Comparison of ENCODE assay signal across 8 mouse cellular contexts in the genomic region with DNA sequence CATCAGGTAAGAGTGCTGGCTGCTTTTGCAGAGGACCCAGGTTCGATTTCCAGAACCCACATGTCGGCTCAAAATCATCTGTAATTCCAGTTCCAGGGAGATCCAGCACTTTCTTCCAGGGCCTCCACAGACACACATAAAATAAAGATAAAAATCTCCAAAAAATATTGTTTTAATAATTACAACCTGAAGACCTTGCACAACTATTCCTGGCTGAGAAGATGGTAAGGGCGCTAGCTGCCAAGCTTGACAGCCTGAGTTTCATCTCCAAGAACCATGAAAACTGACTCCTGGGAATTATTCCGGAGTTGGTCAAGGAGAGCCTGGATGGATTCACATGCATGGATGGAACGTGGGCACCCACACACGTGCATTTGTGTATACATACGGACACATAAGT. TPM values are rescaled to one million over a fixed set of nuclear protein-coding genes. Genes with fewer than 3 reads are reported as not detected.
DNase-seq lines count a peak whose midpoint lies in the region; ATAC-seq and TF ChIP-seq lines count a peak whose summit lies in the region.

Gene Ckm, plus strand, starts transcription at position 301 of the 400 bp plus-strand sequence.

- H3K27ac ChIP-seq in kidney, postnatal 0 days, result no peak within 1 kb of the TSS
- no peak within 1 kb of the TSS for H3K27ac ChIP-seq in forebrain, embryonic 13.5 days
- H3K27ac ChIP-seq in hindbrain, embryonic 12.5 days, result no peak within 1 kb of the TSS
- H3K27ac ChIP-seq in midbrain, embryonic 16.5 days (ENCODE audit: low read length), result no peak within 1 kb of the TSS

- H3K9ac ChIP-seq in kidney, postnatal 0 days (ENCODE audit: low read depth, low read length), result peak within 1 kb of the TSS; percentile 36
- H3K9ac ChIP-seq in forebrain, embryonic 13.5 days, result peak within 1 kb of the TSS; percentile 65
- peak within 1 kb of the TSS; percentile 44 for H3K9ac ChIP-seq in hindbrain, embryonic 12.5 days
- peak within 1 kb of the TSS; percentile 59 for H3K9ac ChIP-seq in midbrain, embryonic 16.5 days (ENCODE audit: low read depth, low read length)

- 47% methylated on average over 7 of the region's 7 CpGs for WGBS in kidney, postnatal 0 days
- WGBS in forebrain, embryonic 13.5 days, result 58% methylated on average over 7 of the region's 7 CpGs
- 50% methylated on average over 7 of the region's 7 CpGs for WGBS in hindbrain, embryonic 12.5 days
- 53% methylated on average over 7 of the region's 7 CpGs for WGBS in midbrain, embryonic 16.5 days

- no peak for TF ChIP-seq CTCF in kidney, postnatal 0 days (IDR thresholded peaks at IDR 0.05; ENCODE audit: low read depth)

- H3K4me2 ChIP-seq in kidney, postnatal 0 days (ENCODE audit: low read length), result peak within 1 kb of the TSS; percentile 88
- H3K4me2 ChIP-seq in forebrain, embryonic 13.5 days, result peak within 1 kb of the TSS; percentile 94
- peak within 1 kb of the TSS; percentile 87 for H3K4me2 ChIP-seq in hindbrain, embryonic 12.5 days (replicated peaks)
- H3K4me2 ChIP-seq in midbrain, embryonic 16.5 days (ENCODE audit: low read length), result peak within 1 kb of the TSS; percentile 93

- no peak for ATAC-seq in kidney, postnatal 0 days (replicated peaks; ENCODE audit: low FRiP score, low read depth)
- ATAC-seq in forebrain, embryonic 13.5 days, result no peak
- ATAC-seq in hindbrain, embryonic 12.5 days (ENCODE audit: low FRiP score), result no peak
- no peak for ATAC-seq in midbrain, embryonic 16.5 days

- DNase-seq in kidney, postnatal 0 days (ENCODE audit: low spot score), result no peak
- DNase-seq in kidney, adult 11 months, result no peak
- no peak for DNase-seq in cerebellum, adult 9-10 months
- no peak for DNase-seq in embryo, embryonic 10.5 days (ENCODE audit: low spot score)
- DNase-seq in T-cell, adult 2 months (ENCODE audit: low spot score), result no peak

- no peaks in the 10 kb centered on the region for H3K9me3 ChIP-seq in kidney, postnatal 0 days (replicated peaks; ENCODE audit: low read length)
- peaks cover 9% of the 10 kb centered on the region for H3K9me3 ChIP-seq in forebrain, embryonic 13.5 days (replicated peaks)
- no peaks in the 10 kb centered on the region for H3K9me3 ChIP-seq in hindbrain, embryonic 12.5 days (replicated peaks)
- H3K9me3 ChIP-seq in midbrain, embryonic 16.5 days (replicated peaks; ENCODE audit: control insufficient read depth, low read length, poor library complexity, severe bottlenecking), result no peaks in the 10 kb centered on the region

- H3K4me1 ChIP-seq in kidney, postnatal 0 days (replicated peaks; ENCODE audit: insufficient read depth, low read length), result 0 out of 2 replicates have a peak, but pooled peaks cover 4% of the 10 kb centered on the region
- peaks cover 17% of the 10 kb centered on the region for H3K4me1 ChIP-seq in forebrain, embryonic 13.5 days
- peaks cover 15% of the 10 kb centered on the region for H3K4me1 ChIP-seq in hindbrain, embryonic 12.5 days
- peaks cover 3% of the 10 kb centered on the region for H3K4me1 ChIP-seq in midbrain, embryonic 16.5 days (ENCODE audit: control insufficient read depth, insufficient read depth, low read length)

- no peaks in the 10 kb centered on the region for H3K36me3 ChIP-seq in kidney, postnatal 0 days (ENCODE audit: insufficient read depth, low read length)
- H3K36me3 ChIP-seq in forebrain, embryonic 13.5 days (ENCODE audit: poor library complexity, severe bottlenecking), result no peaks in the 10 kb centered on the region
- no peaks in the 10 kb centered on the region for H3K36me3 ChIP-seq in hindbrain, embryonic 12.5 days
- H3K36me3 ChIP-seq in midbrain, embryonic 16.5 days (ENCODE audit: control insufficient read depth, insufficient read depth, low read length), result no peaks in the 10 kb centered on the region

- no peaks in the 10 kb centered on the region; the same call in 1 of the 2 replicates for H3K27me3 ChIP-seq in kidney, postnatal 0 days (ENCODE audit: insufficient read depth, low read length)
- peaks cover 71% of the 10 kb centered on the region for H3K27me3 ChIP-seq in forebrain, embryonic 13.5 days
- peaks cover 58% of the 10 kb centered on the region for H3K27me3 ChIP-seq in hindbrain, embryonic 12.5 days
- H3K27me3 ChIP-seq in midbrain, embryonic 16.5 days (ENCODE audit: control insufficient read depth, insufficient read depth, low read depth, low read length), result peaks cover 29% of the 10 kb centered on the region

- peak within 1 kb of the TSS; percentile 52 for H3K4me3 ChIP-seq in kidney, postnatal 0 days (replicated peaks; ENCODE audit: low read depth, low read length)
- H3K4me3 ChIP-seq in forebrain, embryonic 13.5 days, result peak within 1 kb of the TSS; percentile 53
- peak within 1 kb of the TSS; percentile 50 for H3K4me3 ChIP-seq in hindbrain, embryonic 12.5 days
- peak within 1 kb of the TSS; percentile 53 for H3K4me3 ChIP-seq in midbrain, embryonic 16.5 days (ENCODE audit: low read depth, low read length)

RNA-seq across cellular contexts. Expression of gene Ckm, which starts in this region (rescaled TPM):
- 1.0 and 1.2 TPM in 2 replicates for polyA plus RNA-seq in kidney, postnatal 0 days (2015; fragmentation: Nextera tagmentation; extraction: Ambion mirVana)
- polyA plus RNA-seq in forebrain, embryonic 13.5 days (2015; fragmentation: Nextera tagmentation; extraction: Ambion mirVana), result not detected in 2 replicates
- polyA plus RNA-seq in hindbrain, embryonic 12.5 days (2016; fragmentation: Nextera tagmentation; extraction: Ambion mirVana), result 0.23 and 0.34 TPM in 2 replicates
- 0.25 and 0.35 TPM in 2 replicates for polyA plus RNA-seq in midbrain, embryonic 16.5 days (2015; fragmentation: Nextera tagmentation; extraction: Ambion mirVana)
